Mouse (Mus musculus) stomach, embryonic 14.5 days (tissue): ENCODE data around the gene Rrp7a. TPM values are rescaled to one million over a fixed set of nuclear protein-coding genes. Genes with fewer than 3 reads are reported as not detected.
A peak's percentile ranks its signal among the peaks of the same experiment; 100 is the strongest.

Source experiments
- ATAC-seq: fragments of 200-750 bp; cut with Nextera tagmentation; 2 replicates; pipeline ENCODE4 v1.8.0; 2017; ENCODE audit warnings: low read depth, moderate TSS enrichment; ENCODE audit not compliant: insufficient number of reproducible peaks, insufficient read depth, low FRiP score
- H3K27ac ChIP-seq: fragments of 300-500 bp; sonication (generic); 2 replicates; pipeline ENCODE4 v1.5.1; 2014; ENCODE audit warnings: mild to moderate bottlenecking, low read length, moderate library complexity, mixed read lengths
- H3K27me3 ChIP-seq: fragments of 300-500 bp; sonication (generic); 2 replicates; pipeline ENCODE4 v1.6.1; 2014; ENCODE audit warnings: low read length, control low read depth, mixed read lengths; ENCODE audit not compliant: control insufficient read depth, insufficient read depth
- H3K36me3 ChIP-seq: fragments of 300-500 bp; sonication (generic); 2 replicates; pipeline ENCODE4 v1.6.1; 2014; ENCODE audit warnings: mild to moderate bottlenecking, control low read depth, low read length, moderate library complexity, mixed read lengths; ENCODE audit not compliant: control insufficient read depth, insufficient read depth
- H3K4me1 ChIP-seq: fragments of 300-500 bp; sonication (generic); 2 replicates; pipeline ENCODE4 v1.6.1; 2014; ENCODE audit warnings: low read length, control low read depth, mixed read lengths; ENCODE audit not compliant: control insufficient read depth, insufficient read depth
- H3K4me2 ChIP-seq: fragments of 300-500 bp; sonication (generic); replicated peaks from 2 replicates; pipeline ENCODE4 v1.6.1; 2014; ENCODE audit warnings: low read depth, low read length, control low read depth
- H3K4me3 ChIP-seq: fragments of 300-500 bp; sonication (generic); 2 replicates; pipeline ENCODE4 v1.5.1; 2014; ENCODE audit warnings: low read depth, low read length, control low read depth
- H3K9ac ChIP-seq: fragments of 300-500 bp; sonication (generic); replicated peaks from 2 replicates; pipeline ENCODE4 v1.6.1; 2014; ENCODE audit warnings: low read depth, mild to moderate bottlenecking, control low read depth, low read length, moderate library complexity, mixed read lengths
- H3K9me3 ChIP-seq: fragments of 300-500 bp; sonication (generic); 2 replicates; pipeline ENCODE4 v1.6.1; 2016; ENCODE audit warnings: low read depth, low read length, control low read depth; ENCODE audit not compliant: control insufficient read depth
- WGBS: fragments of 180-500 bp; shearing (Covaris S2); extraction: QIAGEN DNeasy Blood & Tissue Kit; methylation state at CpG from one replicate; pipeline ENCODE4 v1.1.7; 2014; 5-methylcytosine and 5-hydroxymethylcytosine counted together
- polyA plus RNA-seq: library from polyadenylated mRNA; unstranded; fragments of >200 nt; fragmentation: Nextera tagmentation; extraction: Ambion mirVana; gene quantifications from 2 replicates; pipeline ENCODE4 v1.2.1, GENCODE M21; 2014

Gene Rrp7a
- polyA plus RNA-seq, 1 experiment from 2014 or later, result 45.9 TPM

- Histone ChIP-seq H3K27ac (peak within 1 kb of the TSS; percentile 98), H3K4me2 (peak within 1 kb of the TSS; percentile 88), H3K4me1 (0 out of 2 replicates have a peak, but pooled peaks cover 3% of the 10 kb centered on the region), H3K27me3 (no peaks in the 10 kb centered on the region), H3K9me3 (no peaks in the 10 kb centered on the region), H3K36me3 (peaks cover 7% of the 10 kb centered on the region; the same call in 1 of the 2 replicates), H3K4me3 (peak within 1 kb of the TSS; percentile 97), H3K9ac (peak within 1 kb of the TSS; percentile 95)
- WGBS, result 1% methylated on average over 56 of the region's 56 CpGs
- ATAC-seq, result peak; percentile 93
Measured at GRCm38 (mm10) chr15:83149196-83150072, 26.8 kb upstream of the Rrp7a start, which contains the start of gene Poldip3. Poldip3 (minus strand) TSS chr15:83149384.

GRCm38 (mm10) chr15:83148801-83149195, 26.2 kb upstream of the Rrp7a start:
- H3K27me3 ChIP-seq, result no peaks in the 10 kb centered on the region
- 0 out of 2 replicates have a peak, but pooled peaks cover 3% of the 10 kb centered on the region for H3K4me1 ChIP-seq
- WGBS, result under 1% methylated on average over 37 of the region's 41 CpGs
- peak; percentile 81 for ATAC-seq
- peaks cover 7% of the 10 kb centered on the region; the same call in 1 of the 2 replicates for H3K36me3 ChIP-seq
- H3K9me3 ChIP-seq, result no peaks in the 10 kb centered on the region
- H3K9ac ChIP-seq, result peak overlapping the region; percentile 95
- peak overlapping the region; percentile 98 for H3K27ac ChIP-seq
- H3K4me3 ChIP-seq, result peak overlapping the region; percentile 97
- peak overlapping the region; percentile 88 for H3K4me2 ChIP-seq

GRCm38 (mm10) chr15:83148395-83148794, 25.8 kb upstream of the Rrp7a start:
- H3K27ac ChIP-seq, result peak overlapping the region; percentile 98
- H3K36me3 ChIP-seq, result peaks cover 5% of the 10 kb centered on the region; the same call in 1 of the 2 replicates
- WGBS, result 3% methylated on average over 21 of the region's 21 CpGs
- H3K4me1 ChIP-seq, result peaks cover 3% of the 10 kb centered on the region; the same call in 1 of the 2 replicates
- ATAC-seq, result no peak
- no peaks in the 10 kb centered on the region for H3K9me3 ChIP-seq
- peak overlapping the region; percentile 88 for H3K4me2 ChIP-seq
- H3K27me3 ChIP-seq, result no peaks in the 10 kb centered on the region
- peak overlapping the region; percentile 95 for H3K9ac ChIP-seq
- peak overlapping the region; percentile 97 for H3K4me3 ChIP-seq

GRCm38 (mm10) chr15:83145541-83145940, 22.9 kb upstream of the Rrp7a start:
- peaks cover 15% of the 10 kb centered on the region for H3K4me1 ChIP-seq
- H3K27me3 ChIP-seq, result no peaks in the 10 kb centered on the region
- no peak overlapping the region for H3K9ac ChIP-seq
- H3K9me3 ChIP-seq, result no peaks in the 10 kb centered on the region
- peaks cover 4% of the 10 kb centered on the region; the same call in 1 of the 2 replicates for H3K36me3 ChIP-seq
- no peak overlapping the region for H3K4me2 ChIP-seq
- H3K4me3 ChIP-seq, result no peak overlapping the region
- WGBS, result 86% methylated on average over 6 of the region's 6 CpGs
- ATAC-seq, result no peak
- H3K27ac ChIP-seq, result no peak overlapping the region

GRCm38 (mm10) chr15:83142861-83143260, 20.3 kb upstream of the Rrp7a start:
- H3K27ac ChIP-seq, result peak overlapping the region; percentile 4
- peaks cover 14% of the 10 kb centered on the region for H3K4me1 ChIP-seq
- H3K9ac ChIP-seq, result no peak overlapping the region
- H3K4me3 ChIP-seq, result no peak overlapping the region
- no peak overlapping the region for H3K4me2 ChIP-seq
- no peaks in the 10 kb centered on the region for H3K9me3 ChIP-seq
- no peaks in the 10 kb centered on the region for H3K27me3 ChIP-seq
- 16% methylated on average over 5 of the region's 5 CpGs for WGBS
- ATAC-seq, result no peak
- peaks cover 10% of the 10 kb centered on the region; the same call in 1 of the 2 replicates for H3K36me3 ChIP-seq

GRCm38 (mm10) chr15:83135654-83136053, 13.1 kb upstream of the Rrp7a start:
- H3K36me3 ChIP-seq, result peaks cover 73% of the 10 kb centered on the region
- H3K27me3 ChIP-seq, result no peaks in the 10 kb centered on the region
- H3K27ac ChIP-seq, result no peak overlapping the region
- WGBS, result 82% methylated on average over 2 of the region's 2 CpGs
- no peak for ATAC-seq
- no peak overlapping the region for H3K9ac ChIP-seq
- H3K4me2 ChIP-seq, result no peak overlapping the region
- H3K9me3 ChIP-seq, result no peaks in the 10 kb centered on the region
- H3K4me1 ChIP-seq, result no peaks in the 10 kb centered on the region
- no peak overlapping the region for H3K4me3 ChIP-seq

GRCm38 (mm10) chr15:83134671-83135070, 12.1 kb upstream of the Rrp7a start:
- Histone ChIP-seq H3K4me1 (no peaks in the 10 kb centered on the region), H3K9me3 (no peaks in the 10 kb centered on the region), H3K36me3 (peaks cover 80% of the 10 kb centered on the region), H3K4me3 (no peak overlapping the region), H3K9ac (no peak overlapping the region), H3K27ac (no peak overlapping the region), H3K4me2 (no peak overlapping the region), H3K27me3 (no peaks in the 10 kb centered on the region)
- ATAC-seq, result no peak
- WGBS, result 89% methylated on average over 6 of the region's 6 CpGs

- H3K4me3 ChIP-seq, result no peak overlapping the region
- H3K4me2 ChIP-seq, result no peak overlapping the region
- 88% methylated on average over 7 of the region's 7 CpGs for WGBS
Measured at GRCm38 (mm10) chr15:83129530-83130231, 7.1 kb upstream of the Rrp7a start.

More at GRCm38 (mm10) chr15:83129530-83130231, 7.1 kb upstream of the Rrp7a start:
- Histone ChIP-seq H3K4me1 (no peaks in the 10 kb centered on the region), H3K9me3 (no peaks in the 10 kb centered on the region), H3K27me3 (no peaks in the 10 kb centered on the region), H3K9ac (no peak overlapping the region), H3K27ac (no peak overlapping the region), H3K36me3 (peaks cover 87% of the 10 kb centered on the region)
- ATAC-seq, result no peak
